Mouse (Mus musculus) megakaryocyte, adult 5-6 weeks (primary cell): Measurements from ENCODE around the gene Usp15. TPM values are rescaled to one million over a fixed set of nuclear protein-coding genes. Genes with fewer than 3 reads are reported as not detected.

ENCODE experiments used
- ATAC-seq: 2 replicates; pipeline ENCODE4 v1.8.0; 2016; ENCODE audit warnings: mild to moderate bottlenecking, inconsistent platforms; ENCODE audit not compliant: poor library complexity, severe bottlenecking
- total RNA-seq, 2 experiments: library from RNA; stranded (forward) in 1 of 2; stranded (reverse) in 1 of 2; fragments of 153-499, 151-499 nt in 1 of 2; fragments of 221-1000, 200-1000 nt in 1 of 2; gene quantifications; 2 replicates each; pipeline versions ENCODE4 v1.2.3 to v1.2.4; 2015 to 2017

The Usp15 gene
- total RNA-seq, 2 experiments from 2014 or later = 109 to 170 TPM

DNA sequence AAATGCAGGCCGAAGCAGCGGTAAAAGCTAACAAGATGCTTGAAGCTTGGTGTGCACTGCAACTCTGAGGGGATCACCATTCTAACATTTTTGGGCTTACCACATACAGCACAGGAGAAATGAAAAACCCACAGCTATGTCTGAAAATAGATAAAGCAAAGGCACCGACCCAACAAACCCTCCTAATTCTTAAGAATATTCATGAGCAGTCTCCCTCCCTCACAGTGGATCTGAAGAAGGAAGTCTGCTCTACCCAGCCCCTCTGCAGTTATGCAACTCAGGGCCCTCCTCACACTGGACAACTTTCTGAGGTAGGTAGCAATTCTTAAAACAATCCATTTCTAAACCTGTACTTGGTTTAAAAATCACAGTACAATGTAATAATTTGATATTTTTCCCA is 14.4 kb downstream of the Usp15 start:
- ATAC-seq = peak; percentile 43; the same call in 1 of the 2 replicates

DNA sequence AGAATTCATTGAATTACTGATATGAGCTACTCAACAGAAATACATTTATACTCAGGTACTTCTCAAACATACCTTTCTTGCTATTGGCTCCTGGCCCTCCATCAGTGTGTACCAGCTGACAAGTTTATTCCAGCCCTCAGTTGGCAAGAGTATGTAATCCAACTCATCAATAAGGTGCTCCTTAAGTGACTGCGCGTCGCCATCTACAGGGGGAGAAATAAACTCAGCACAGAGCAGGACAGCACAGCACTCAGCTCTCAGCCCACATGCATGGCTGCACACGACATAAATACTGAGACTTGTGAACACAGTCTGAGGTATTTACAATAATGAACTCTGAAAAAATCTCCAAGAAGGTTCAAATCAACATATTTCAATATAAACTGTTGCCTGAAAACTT is 21.0 kb downstream of the Usp15 start:
- peak; percentile 57 for ATAC-seq

DNA sequence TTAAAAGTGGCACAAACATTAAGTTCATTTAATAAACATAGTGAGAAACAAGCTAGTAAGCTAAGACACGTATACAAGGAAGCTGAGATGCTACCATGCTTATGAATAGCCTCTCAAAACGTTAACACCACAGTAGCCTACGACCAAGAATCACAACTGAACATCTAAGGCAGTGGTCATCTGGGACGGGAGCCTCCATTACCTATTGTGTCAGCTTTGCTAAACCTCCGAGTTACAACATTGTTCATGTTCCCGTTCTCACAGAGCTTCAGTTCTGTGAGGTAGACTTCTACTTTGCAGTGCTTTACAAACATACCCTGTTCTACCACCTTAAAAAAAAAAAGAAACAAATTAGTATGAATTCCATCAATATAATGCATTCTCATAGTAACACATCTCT is 25.9 kb downstream of the Usp15 start:
- ATAC-seq = peak; percentile 67

DNA sequence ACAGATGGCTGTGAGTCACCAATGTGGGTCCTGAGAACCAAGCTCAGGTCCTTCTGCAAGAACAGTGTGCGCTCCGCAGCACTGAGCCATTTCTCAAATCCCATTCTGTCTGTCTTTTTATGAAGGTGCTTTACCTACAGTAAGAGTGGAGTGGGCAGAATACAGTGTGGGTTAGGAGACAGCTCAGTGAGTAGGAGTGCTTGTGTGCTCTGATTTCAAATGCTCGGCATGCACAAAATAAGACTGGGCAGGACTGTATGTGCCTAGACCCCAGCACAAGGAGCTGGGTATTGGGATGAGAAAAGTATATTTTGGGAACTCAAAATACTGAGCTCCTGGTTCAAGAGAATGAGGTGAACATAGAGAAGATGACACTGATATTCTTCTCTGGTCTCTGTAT is 31.3 kb downstream of the Usp15 start:
- ATAC-seq = no peak

DNA sequence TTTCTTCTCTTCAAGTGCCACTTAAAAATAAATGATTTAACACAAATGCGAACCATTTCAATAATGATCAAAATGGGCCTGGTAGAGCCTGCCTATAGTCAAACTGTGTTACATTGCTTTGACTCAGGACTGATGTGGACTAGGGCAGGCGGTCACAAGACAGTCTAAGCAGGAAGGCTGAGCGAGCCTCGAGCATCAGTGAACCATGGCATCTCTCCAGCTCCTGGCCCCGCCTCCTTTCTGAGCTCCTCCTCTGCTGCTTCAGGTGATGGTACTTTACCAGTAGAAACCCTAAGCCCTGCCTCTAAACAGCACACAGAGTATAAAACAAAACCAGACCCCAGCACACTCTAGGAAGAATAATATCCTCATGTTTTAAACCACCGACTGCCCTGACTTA is 36.3 kb downstream of the Usp15 start:
- no peak for ATAC-seq

DNA sequence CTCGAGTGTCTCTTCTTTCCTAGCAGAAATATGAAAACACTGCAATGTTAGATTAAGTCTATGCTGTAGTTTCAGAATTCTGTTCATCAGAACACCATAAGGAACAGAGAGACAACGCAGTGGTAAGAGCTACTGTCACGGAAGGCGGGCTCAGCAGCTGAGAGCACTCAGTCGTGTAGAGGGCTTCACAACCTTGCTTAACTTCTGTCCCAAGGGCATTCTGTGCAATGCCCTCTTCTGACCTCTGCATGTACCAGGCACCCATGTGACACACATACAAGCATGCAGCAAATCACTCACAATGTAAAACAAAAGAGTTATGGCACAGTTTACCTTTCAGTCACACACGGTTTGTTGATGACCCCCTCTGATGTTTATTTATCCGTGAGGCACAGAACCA is 37.5 kb downstream of the Usp15 start:
- ATAC-seq = no peak

DNA sequence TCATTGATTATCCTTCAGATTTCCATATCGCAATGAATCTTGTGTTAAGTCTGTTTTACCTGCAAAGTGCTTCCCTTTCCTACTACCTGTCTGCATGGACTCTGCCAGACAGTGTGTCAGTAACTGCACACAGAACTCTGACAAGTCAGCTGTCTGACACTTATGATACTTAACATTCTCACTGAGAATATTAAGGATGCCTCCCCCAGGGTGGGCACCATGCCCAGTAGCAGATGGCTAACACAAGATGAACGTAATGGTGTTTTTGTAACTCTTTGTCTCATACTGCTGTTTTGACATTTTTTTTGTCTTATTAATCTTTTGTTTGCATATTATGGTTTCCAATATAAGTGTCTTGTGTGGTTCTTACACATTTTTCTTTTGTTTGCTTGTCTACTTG is 40.4 kb downstream of the Usp15 start:
- ATAC-seq = no peak

DNA sequence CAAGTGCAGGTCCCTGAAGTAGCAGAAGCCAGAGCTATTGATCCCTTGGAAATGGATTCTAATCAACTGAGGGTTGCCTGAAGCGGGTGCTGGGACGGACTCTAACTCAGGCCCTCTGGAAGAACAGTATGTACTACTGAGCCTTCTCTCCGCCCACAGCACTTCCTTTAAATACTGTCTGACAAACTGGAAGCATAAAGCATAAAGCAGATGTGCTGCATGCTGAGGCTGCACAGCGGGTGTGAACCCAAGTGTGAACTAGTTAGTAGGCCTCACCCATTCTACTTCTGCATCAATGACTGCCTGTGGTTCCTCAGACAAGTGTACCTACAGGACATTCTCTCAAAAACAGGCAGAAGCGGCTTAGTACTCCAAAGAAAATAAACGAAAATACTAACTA is 41.0 kb downstream of the Usp15 start:
- no peak for ATAC-seq

DNA sequence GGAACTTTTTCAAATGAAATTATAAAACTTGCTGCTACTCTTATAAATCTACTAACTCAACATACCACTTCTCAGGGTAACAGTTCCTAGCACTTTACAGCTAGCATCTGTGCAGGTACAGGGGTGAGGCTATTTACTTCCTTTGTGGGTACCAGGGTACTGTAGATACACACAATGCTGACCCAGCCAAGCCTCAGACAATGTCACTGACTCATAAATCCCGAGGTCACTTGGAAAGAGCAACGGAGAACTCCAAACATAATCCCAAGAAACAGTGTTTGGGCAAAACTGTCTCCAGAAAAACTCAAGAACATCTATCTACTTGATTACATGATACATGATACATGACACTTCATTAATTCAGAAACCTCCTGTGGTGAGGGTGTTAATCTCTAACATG is 43.5 kb downstream of the Usp15 start:
- no peak for ATAC-seq

DNA sequence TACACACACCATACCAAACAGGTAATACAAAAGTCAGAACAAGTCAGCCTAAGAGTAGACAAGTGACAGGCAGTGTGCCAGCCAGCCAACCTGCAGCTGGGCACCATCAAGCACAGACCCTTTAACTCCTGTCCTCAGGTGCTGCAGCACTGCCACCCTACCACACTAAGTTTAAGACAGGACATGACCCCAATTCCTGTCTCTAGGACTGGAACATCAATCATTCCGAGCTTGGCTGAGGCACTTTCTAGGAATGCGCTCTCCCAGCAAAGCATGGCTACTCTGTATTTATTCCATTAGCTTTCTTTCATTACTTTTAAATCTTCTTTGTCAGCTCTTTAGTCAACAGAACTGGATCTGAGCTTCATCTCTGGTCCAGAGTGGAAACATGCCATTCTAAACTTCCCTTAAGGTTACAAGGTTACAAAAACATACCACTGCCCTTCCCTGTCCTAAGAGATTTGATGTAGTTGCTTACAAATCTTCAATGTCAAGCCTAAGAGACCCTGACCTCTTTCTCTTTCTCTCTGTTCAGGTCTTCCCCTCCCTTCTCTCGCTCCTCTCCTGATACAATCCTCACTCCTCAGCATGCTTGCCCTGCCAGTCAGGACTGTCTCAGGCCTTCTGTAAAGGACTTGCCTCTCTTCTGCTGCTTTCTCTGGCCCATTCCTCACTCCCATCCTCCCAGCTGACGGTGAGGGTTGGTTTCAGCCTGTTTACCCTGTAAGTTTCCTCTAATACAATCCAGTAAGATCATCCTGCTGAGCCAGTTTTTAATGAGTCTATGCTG is 48.6 kb downstream of the Usp15 start:
- no peak for ATAC-seq

DNA sequence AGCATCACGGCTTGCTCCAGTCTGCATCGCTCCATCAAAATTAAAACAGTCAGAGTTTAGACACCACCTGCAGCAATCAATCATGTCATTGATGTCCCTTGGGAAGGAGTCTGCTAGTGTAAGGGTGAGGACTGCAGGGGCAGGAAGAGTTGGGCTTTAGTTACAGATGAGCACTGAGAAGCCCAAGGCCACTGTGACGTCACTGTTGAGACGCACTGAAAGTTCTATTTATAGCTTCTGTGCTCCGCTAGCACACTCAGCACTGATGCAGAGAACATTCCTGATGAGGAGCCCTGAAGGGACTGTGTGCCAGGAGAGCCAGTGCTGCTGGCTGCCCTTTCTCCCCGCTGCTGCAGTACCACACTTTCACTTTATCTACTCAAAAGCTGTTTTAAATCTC is 49.6 kb downstream of the Usp15 start:
- no peak for ATAC-seq

DNA sequence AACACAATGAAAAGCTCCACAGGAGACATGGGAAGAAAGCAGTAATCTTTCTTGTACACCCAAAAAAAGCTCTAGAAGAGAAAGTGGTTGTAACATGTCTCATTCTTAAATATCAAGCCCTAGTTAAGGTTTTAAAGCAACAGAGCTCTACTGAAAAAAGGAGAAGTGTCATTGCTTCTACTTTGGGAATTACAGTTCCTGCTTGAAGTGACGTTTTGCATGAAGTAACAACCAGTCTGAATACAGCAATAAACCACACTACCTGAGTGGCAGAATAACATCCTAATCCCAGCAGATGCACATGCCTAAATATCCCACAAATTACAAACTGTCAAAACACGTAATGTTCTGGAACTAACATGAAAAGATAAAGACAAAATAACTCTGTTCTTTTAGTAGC is 50.4 kb downstream of the Usp15 start:
- ATAC-seq = peak; percentile 67

DNA sequence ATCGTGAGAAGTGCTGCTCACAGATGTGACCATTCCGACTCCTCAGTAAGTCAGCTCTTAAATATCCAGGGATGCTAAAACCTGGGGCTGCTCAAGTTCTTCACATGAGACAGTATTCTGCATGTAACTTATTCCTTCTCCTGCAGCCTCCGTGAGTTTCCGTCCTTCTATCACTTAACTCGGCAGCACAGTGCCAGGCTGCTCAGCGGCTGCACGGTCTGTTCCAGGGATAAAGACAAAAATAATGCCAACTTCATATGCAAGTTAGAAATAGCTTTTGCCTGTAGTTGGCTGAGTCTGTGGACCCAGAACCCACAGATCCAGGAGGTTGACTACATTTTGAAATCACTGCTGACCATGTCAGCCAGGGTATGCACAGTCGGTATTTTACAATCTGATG is 52.5 kb downstream of the Usp15 start:
- ATAC-seq = no peak

DNA sequence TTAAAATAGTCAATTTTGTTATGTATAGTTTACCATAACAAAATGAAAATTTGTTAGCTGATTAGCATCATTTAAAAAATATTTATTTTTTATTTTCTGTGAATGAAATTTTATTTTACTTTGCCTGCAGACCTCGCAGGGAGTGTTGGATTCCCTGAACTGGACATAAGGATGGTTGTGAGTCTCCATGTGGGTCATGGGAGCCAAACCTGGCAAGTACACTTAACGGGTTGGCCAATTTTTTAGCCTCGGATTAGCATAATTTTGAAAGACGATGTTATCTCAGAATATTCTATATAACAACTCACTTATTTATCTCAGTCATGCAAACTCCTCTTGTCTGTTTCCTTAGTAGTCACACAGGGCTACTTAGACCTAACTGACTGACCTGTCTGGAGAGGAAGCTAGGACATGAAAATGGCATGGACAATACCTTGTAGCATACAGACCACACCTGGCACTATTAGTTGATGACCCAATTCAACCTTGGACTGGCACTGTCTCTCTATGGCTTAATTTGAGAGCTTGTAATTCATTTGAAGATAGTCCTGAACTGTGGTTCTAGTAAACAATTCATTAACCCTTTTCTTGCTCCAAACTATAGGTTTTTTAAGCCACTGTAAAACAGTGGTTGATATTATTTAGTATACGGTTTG is 54.3 kb downstream of the Usp15 start:
- ATAC-seq = no peak

DNA sequence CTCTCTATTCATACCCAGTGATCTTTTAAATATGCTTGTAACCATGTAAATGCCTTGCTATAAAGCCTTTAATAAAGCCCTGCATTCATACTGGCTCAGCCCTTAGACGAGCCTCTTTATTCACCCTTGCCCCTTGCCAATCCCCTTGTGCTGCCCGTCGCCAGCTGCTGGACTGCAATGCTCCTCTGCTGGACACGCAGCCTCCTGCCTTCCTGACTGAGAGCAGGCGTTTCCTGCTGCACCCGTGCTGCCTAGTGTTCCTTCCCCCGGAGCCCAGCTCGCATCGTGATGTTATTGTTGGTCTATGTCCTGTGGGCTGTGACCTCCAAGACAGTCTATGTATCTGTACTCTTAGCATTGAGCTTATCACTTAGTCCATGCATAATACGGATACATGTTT is 61.0 kb downstream of the Usp15 start:
- no peak for ATAC-seq

DNA sequence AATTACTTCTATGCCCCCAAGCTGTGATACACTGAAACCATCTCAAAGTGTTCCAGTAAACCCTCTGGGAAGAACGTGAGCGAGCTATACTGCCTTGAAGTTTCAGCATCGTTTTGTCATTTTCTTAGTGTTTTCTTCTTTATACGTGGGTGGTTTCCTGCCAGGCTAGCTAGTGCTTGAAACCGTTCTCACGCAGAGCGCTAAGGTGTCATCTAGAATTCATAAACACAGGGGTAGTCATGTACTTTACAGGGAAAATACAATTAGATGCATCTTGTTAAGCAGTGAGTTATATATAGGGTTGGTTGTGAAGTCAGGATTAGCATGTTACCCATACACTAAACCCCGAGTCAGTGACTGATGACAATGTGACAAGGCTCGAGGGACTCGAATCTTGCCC is 65.3 kb downstream of the Usp15 start:
- ATAC-seq = no peak

DNA sequence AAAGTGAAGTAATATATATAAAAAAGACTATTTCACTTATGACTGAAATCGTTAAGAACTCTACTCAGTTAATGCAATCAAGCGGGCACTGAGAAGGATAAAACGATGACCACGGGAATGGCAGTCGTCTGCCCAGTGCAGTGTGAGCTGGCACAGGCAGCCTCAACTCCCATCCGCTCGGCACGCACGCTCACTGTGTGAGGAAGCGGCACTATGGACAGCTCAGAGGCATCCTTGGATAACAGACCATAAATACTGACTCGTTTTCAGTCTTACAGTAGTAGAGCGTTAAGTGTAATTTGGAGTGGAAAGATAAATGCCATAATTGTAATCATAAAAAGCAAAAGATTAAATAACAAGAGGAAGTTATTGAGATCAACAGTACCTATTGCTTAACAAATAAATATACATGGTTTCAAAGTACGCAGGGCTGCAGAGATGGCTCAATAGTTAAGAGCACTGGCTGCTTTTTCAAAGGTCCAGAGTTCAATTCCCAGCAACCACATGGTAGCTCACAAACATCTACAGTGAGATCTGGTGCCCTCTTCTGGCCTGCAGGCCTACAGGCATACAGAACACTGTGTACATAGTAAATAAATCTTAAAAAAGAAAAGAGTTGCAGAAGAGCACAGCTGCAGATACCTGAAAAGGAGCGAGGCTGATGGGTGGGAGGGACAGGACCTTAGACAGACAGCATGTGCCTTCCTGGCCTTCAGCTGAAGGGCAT is 76.0 kb downstream of the Usp15 start:
- no peak for ATAC-seq

DNA sequence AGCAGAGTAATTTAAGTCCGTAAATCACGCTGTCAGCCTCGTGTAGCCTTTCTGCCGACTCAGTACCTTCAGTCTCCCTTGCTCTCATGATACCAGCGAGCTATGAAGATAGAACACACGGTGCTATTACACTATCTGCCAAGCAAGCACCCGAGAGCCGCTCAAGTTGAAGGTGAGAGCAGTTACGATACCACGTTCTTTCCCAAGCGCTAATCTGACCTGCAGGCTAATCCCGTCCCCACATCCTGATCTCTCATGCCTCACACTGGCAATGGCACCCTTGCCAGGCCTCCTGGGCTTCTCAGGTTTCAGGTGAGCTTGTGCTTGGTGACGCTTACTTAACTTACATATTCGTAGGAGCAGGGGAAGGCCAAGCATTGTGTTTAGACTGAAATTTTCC is 79.9 kb downstream of the Usp15 start:
- ATAC-seq = no peak

DNA sequence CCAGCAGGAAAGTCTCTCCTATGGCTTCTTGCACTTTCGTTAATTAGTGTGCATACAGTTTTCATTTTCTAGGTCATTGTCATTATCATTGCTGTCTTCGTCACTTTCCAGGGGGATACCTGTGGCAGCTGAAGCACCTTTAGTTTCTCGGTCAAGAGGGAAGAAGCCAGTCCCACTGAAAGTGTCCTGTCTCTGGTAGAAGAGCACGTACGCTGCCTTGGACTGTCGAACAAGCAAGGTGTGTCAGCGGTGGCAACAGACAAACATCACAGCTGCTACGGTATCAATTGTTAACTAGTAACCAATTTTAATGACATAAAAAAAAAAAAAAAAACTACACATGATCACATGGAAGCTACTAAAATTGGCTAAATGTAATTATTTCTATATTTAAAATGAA is 83.3 kb downstream of the Usp15 start:
- ATAC-seq = no peak

DNA sequence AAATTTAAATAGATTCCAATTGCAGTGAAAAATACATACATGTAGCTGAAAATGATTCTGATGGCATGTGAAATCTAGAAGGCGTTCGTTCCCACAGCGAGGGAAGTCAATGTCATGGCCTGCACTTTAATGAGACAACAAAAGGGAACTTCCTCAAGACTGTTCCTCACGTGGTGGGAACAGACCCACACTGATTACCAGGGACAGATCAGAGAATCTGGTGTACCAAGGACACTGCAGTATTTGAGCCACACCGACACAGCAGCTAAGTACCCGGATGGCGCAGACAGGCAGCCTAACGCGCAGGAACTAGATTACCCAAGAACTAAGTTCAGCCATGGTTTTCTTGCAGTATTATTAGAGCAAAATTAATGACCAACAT is 84.0 kb downstream of the Usp15 start:
- no peak for ATAC-seq

DNA sequence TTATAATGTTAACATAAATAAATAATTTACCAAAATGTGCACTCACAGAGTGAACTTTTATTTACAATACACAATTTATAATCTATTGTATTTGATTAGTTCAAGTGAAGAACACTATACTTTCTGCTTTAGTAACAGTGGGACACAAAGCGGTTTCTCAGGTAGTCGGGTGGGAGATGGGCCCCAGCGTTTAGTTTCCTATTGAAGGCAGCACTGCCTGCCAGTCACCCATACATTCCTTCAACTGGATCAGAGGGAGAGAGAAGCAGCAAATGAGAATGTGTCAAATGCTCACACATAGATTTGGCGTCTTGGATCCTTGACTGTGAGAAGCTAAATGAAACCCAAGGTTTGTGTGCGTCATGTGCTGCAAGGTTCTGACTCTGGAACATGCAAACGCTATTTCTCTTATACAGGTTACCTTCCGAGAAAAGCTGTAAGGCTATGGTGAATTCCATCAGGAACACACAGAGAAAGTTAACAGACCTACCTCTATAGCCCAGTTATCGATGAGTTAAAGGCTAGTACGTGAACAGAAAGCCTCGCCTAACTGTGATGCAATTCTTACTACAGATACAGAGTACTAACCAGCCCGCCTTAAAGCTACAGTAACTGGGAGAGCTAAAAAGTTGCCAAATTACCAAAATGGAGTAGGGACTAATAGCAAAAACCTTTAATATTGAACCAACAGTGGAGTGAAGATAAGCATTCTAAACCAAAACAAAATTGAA is 84.6 kb downstream of the Usp15 start:
- no peak for ATAC-seq
